Mouse (Mus musculus): ENCODE results near the gene Snx29. TPM values are rescaled to one million over a fixed set of nuclear protein-coding genes. Genes with fewer than 3 reads are reported as not detected.
A peak's percentile ranks its signal among the peaks of the same experiment; 100 is the strongest.

The Snx29 gene
- total and polyA plus RNA-seq, 2 experiments from 2014 or later: 7.0 to 22.8 TPM

DNA sequence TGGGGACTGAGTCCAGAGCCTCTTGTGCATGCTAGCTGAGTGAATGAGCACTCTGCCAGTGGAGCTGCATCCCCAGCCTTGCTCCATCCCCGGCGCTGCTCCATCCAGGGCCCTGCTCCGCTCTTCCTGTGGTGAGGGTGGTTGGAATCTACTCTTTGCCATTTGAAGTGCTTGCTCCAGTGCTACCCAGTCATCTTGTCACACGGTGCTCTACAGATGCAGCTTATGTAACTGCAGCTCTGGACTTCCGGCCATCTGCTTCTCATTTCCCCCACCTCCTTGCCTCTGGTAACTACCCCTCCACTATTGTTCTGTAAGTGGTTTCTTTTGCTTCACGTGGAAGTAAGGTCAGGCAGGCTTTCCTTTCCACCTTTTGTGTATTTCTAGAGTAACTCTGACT is 5.4 kb upstream of the Snx29 start:
- no peak for ATAC-seq (ENCODE audit: low FRiP score)
- Histone ChIP-seq H3K27me3 (ENCODE audit: insufficient read depth, low read length) (no peaks in the 10 kb centered on the region), H3K36me3 (ENCODE audit: insufficient read depth, low read length) (no peaks in the 10 kb centered on the region), H3K27ac (ENCODE audit: low read depth, low read length) (no peak overlapping the region), H3K4me2 (ENCODE audit: low read depth, low read length, poor library complexity, severe bottlenecking) (no peak overlapping the region), H3K4me1 (ENCODE audit: insufficient read depth, low read length) (no peaks in the 10 kb centered on the region), H3K9ac (replicated peaks; ENCODE audit: low read length, poor library complexity, severe bottlenecking) (no peak overlapping the region), H3K4me3 (ENCODE audit: low read depth, low read length) (no peak overlapping the region), H3K9me3 (ENCODE audit: low read length) (no peaks in the 10 kb centered on the region)
- no peak for TF ChIP-seq CTCF (IDR thresholded peaks at IDR 0.05)
- 70% methylated on average over 6 of the region's 6 CpGs for WGBS
- no peak for DNase-seq (ENCODE audit: low spot score)

DNA sequence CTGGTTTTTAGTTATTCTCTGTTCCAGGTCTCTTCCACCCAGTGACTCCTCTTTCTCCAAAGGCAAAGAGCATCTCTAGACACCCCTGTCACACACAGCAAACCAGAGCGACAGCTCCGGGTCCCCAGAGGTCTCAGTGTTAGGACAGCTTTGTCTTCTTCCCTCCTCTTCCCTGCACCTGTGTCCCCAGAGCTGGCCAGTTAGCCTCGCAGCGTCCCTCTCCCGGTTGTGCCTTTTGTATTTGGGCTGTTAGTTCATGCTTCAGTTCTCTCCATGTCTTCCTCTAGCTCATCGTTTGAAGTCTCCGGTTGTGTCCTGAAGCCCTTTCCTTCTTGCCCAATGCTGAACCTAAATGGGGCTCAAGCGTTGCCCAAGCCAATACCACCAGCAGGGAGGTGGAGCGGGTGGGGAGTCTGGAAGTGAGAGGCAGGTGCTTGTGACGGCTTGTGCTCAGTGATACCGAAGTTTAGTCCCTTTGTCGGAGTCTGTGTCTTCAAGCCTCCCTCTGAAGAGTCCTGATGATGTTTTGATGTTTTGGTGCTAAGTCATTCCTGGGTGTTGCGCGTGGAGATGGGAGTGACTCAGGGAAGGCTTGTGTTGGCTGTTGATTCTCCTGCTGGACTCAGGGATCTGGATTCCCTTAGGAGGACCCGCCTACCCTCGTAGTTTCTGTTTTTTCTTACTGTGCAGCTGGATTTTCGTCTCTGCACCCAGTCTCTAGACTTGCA is 780 bp downstream of the Snx29 start:
- Histone ChIP-seq H3K27me3 (ENCODE audit: insufficient read depth, low read length) (no peaks in the 10 kb centered on the region), H3K27ac (ENCODE audit: low read depth, low read length) (peak overlapping the region; percentile 82), H3K4me1 (ENCODE audit: insufficient read depth, low read length) (0 out of 2 replicates have a peak, but pooled peaks cover 5% of the 10 kb centered on the region), H3K36me3 (ENCODE audit: insufficient read depth, low read length) (no peaks in the 10 kb centered on the region), H3K9me3 (ENCODE audit: low read length) (no peaks in the 10 kb centered on the region), H3K4me2 (ENCODE audit: low read depth, low read length, poor library complexity, severe bottlenecking) (peak overlapping the region; percentile 80), H3K9ac (replicated peaks; ENCODE audit: low read length, poor library complexity, severe bottlenecking) (peak overlapping the region; percentile 89), H3K4me3 (ENCODE audit: low read depth, low read length) (peak overlapping the region; percentile 67)
- TF ChIP-seq CTCF (IDR thresholded peaks at IDR 0.05): no peak
- ATAC-seq (ENCODE audit: low FRiP score) (peak; percentile 52), DNase-seq (ENCODE audit: low spot score) (peak; percentile 19)
- WGBS: 6% methylated on average over 17 of the region's 17 CpGs

DNA sequence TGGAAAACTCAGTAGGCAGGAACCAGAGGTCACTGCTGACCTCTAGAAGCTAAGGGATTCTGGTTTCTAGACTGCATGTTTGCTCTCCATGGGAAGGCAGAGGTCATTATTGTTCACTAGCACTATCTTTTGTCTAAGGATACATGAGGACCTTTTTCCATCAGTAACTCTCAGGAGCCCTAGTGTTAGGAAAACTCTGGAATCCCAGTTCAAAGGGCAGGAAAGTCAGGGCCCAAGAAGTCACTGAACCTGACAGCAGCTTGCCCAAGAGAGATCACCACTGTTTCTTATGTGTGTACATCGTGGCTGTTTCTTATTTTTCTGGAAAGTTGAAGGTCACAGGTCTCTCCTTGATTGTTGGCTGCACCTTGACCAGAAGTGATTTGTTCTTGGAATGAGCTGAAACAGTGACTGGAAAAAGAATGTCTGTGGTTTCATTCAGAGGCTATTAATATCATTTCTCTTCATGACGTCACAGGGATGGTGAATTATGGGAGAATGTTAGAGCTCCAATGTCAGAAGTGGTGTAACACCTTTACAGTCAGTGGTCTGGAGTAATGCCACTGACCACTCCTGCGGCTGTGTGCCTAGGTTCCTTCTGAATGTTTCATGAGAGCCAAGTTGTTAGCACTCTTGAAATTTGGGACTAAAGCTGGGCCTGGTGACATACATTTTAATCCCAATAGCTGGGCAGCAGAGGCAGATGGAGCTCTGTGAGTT is 7.5 kb downstream of the Snx29 start:
- Histone ChIP-seq H3K4me3 (ENCODE audit: low read depth, low read length) (no peak overlapping the region), H3K9me3 (ENCODE audit: low read length) (no peaks in the 10 kb centered on the region), H3K27ac (ENCODE audit: low read depth, low read length) (no peak overlapping the region), H3K9ac (replicated peaks; ENCODE audit: low read length, poor library complexity, severe bottlenecking) (no peak overlapping the region), H3K27me3 (ENCODE audit: insufficient read depth, low read length) (no peaks in the 10 kb centered on the region), H3K4me2 (ENCODE audit: low read depth, low read length, poor library complexity, severe bottlenecking) (no peak overlapping the region), H3K36me3 (ENCODE audit: insufficient read depth, low read length) (no peaks in the 10 kb centered on the region), H3K4me1 (ENCODE audit: insufficient read depth, low read length) (no peaks in the 10 kb centered on the region)
- ATAC-seq (ENCODE audit: low FRiP score) (no peak), DNase-seq (ENCODE audit: low spot score) (no peak)
- 94% methylated on average over 3 of the region's 3 CpGs for WGBS
- TF ChIP-seq CTCF (IDR thresholded peaks at IDR 0.05): no peak

DNA sequence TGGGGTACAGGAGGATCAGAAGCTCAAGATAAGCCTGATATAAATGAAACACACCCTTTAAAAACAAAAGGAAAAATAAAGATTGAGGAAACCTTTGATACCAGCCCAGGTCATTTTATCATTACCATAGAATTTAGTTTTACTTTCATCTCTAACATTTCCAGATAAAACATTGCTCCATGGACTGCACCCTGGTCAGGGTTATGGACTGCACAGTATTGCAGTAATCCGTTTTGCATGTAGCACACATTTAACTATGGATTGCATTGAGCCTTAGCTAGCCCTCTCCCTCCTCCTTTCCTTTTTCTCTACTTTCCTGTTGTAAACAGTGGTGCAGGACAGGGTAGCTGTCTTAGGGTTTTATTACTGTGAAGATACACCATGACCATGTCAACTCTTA is 8.3 kb downstream of the Snx29 start:
- 78% methylated on average over 1 of the region's 1 CpGs for whole genome bisulfite sequencing
- no peak for ATAC-seq (ENCODE audit: low FRiP score)
- Histone ChIP-seq H3K4me3 (ENCODE audit: low read depth, low read length) (no peak overlapping the region), H3K9ac (replicated peaks; ENCODE audit: low read length, poor library complexity, severe bottlenecking) (no peak overlapping the region), H3K27me3 (ENCODE audit: insufficient read depth, low read length) (no peaks in the 10 kb centered on the region), H3K4me1 (ENCODE audit: insufficient read depth, low read length) (no peaks in the 10 kb centered on the region), H3K4me2 (ENCODE audit: low read depth, low read length, poor library complexity, severe bottlenecking) (no peak overlapping the region), H3K9me3 (ENCODE audit: low read length) (no peaks in the 10 kb centered on the region), H3K27ac (ENCODE audit: low read depth, low read length) (no peak overlapping the region), H3K36me3 (ENCODE audit: insufficient read depth, low read length) (no peaks in the 10 kb centered on the region)
- no peak for DNase-seq (ENCODE audit: low spot score)
- no peak for TF ChIP-seq CTCF (IDR thresholded peaks at IDR 0.05)

DNA sequence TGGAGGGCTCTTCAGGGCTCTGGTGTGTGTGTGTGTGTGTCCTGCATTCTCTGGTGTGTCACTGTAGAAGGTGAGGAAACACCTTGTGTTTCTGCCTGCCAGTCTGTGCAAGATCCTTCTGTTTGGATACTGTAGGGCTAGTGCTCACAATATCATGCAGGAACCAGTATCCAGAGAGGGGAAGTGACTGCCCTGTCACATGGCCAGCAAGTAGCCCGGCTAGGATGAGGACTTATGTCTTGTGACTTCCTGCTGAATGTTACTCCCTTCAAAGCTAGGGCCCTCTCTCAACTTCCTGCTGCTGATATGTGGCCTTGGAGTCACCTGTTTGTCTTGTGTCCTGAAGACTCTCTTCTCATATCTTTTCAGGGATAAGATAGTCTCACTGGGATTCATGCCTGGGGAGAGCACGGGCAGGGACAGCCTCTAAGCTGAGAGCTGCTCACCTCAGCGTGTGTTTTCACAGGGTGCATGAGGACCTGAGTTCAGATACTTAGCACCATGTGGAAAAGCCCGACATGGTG is 20.6 kb downstream of the Snx29 start:
- no peak for DNase-seq (ENCODE audit: low spot score)
- H3K4me2 ChIP-seq (ENCODE audit: low read depth, low read length, poor library complexity, severe bottlenecking): no peak overlapping the region
- peaks cover 3% of the 10 kb centered on the region; the same call in 1 of the 2 replicates for H3K36me3 ChIP-seq (ENCODE audit: insufficient read depth, low read length)
- TF ChIP-seq CTCF (IDR thresholded peaks at IDR 0.05): no peak
- H3K4me1 ChIP-seq (ENCODE audit: insufficient read depth, low read length): no peaks in the 10 kb centered on the region
- H3K27ac ChIP-seq (ENCODE audit: low read depth, low read length): no peak overlapping the region
- WGBS: 89% methylated on average over 4 of the region's 4 CpGs
- H3K27me3 ChIP-seq (ENCODE audit: insufficient read depth, low read length): no peaks in the 10 kb centered on the region
- H3K9me3 ChIP-seq (ENCODE audit: low read length): no peaks in the 10 kb centered on the region
- H3K4me3 ChIP-seq (ENCODE audit: low read depth, low read length): no peak overlapping the region
- no peak overlapping the region for H3K9ac ChIP-seq (replicated peaks; ENCODE audit: low read length, poor library complexity, severe bottlenecking)
- ATAC-seq (ENCODE audit: low FRiP score): no peak

DNA sequence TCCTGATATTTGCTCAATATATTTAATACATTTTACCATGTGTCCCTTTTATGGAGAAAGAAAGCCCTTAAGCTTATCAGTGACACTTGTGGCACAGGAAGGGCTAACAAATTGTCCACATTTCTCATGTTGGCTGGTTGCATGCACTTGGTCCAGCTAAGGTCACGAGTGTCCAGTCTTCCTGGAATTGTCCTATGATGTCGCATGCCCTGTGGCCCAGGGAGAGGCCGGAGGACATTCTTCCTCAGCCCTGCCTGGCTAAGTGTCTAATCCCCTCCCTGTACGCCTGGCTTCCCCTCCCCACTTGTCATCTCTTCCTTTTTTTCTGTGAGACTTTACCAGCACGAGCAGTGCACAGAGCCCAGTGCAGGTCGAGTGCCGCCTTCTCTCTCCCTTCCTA is 29.2 kb downstream of the Snx29 start:
- 74% methylated on average over 7 of the region's 7 CpGs for WGBS
- Histone ChIP-seq H3K4me1 (ENCODE audit: insufficient read depth, low read length) (no peaks in the 10 kb centered on the region), H3K9me3 (ENCODE audit: low read length) (no peaks in the 10 kb centered on the region), H3K27ac (ENCODE audit: low read depth, low read length) (no peak overlapping the region), H3K27me3 (ENCODE audit: insufficient read depth, low read length) (no peaks in the 10 kb centered on the region), H3K4me2 (ENCODE audit: low read depth, low read length, poor library complexity, severe bottlenecking) (no peak overlapping the region), H3K4me3 (ENCODE audit: low read depth, low read length) (no peak overlapping the region), H3K9ac (replicated peaks; ENCODE audit: low read length, poor library complexity, severe bottlenecking) (no peak overlapping the region), H3K36me3 (ENCODE audit: insufficient read depth, low read length) (peaks cover 20% of the 10 kb centered on the region)
- no peak for TF ChIP-seq CTCF (IDR thresholded peaks at IDR 0.05)
- DNase-seq (ENCODE audit: low spot score) (no peak), ATAC-seq (ENCODE audit: low FRiP score) (no peak)
